Mouse (Mus musculus): ENCODE data around the gene Wipf1. TPM values are rescaled to one million over a fixed set of nuclear protein-coding genes. Genes with fewer than 3 reads are reported as not detected.
A peak's percentile ranks its signal among the peaks of the same experiment; 100 is the strongest.

Wipf1 gene
- polyA plus RNA-seq, 1 experiment from 2014 or later, result 2.4 TPM

GRCm38 (mm10) chr2:73395516-73395915 is 134.0 kb downstream of the Wipf1 start:
- H3K4me3 ChIP-seq (replicated peaks), result no peak overlapping the region
- H3K27me3 ChIP-seq (replicated peaks), result no peaks in the 10 kb centered on the region; the same call in 1 of the 2 replicates
- H3K9me3 ChIP-seq (replicated peaks), result no peaks in the 10 kb centered on the region
- no peak overlapping the region for H3K4me2 ChIP-seq
- H3K9ac ChIP-seq (replicated peaks), result no peak overlapping the region
- no peak for ATAC-seq (ENCODE audit: low FRiP score)
- H3K4me1 ChIP-seq, result no peaks in the 10 kb centered on the region
- WGBS, result 83% methylated on average over 8 of the region's 8 CpGs
- H3K36me3 ChIP-seq, result no peaks in the 10 kb centered on the region
- H3K27ac ChIP-seq (replicated peaks), result no peak overlapping the region

- H3K4me3 ChIP-seq (replicated peaks), result no peak overlapping the region
- no peaks in the 10 kb centered on the region; the same call in 1 of the 2 replicates for H3K27me3 ChIP-seq (replicated peaks)
- no peak overlapping the region for H3K27ac ChIP-seq (replicated peaks)
- no peak overlapping the region for H3K9ac ChIP-seq (replicated peaks)
- H3K36me3 ChIP-seq, result no peaks in the 10 kb centered on the region
- H3K4me2 ChIP-seq, result no peak overlapping the region
- ATAC-seq (ENCODE audit: low FRiP score), result no peak
- no peaks in the 10 kb centered on the region for H3K4me1 ChIP-seq
- 89% methylated on average over 3 of the region's 3 CpGs for WGBS
- H3K9me3 ChIP-seq (replicated peaks), result no peaks in the 10 kb centered on the region
Observed at GRCm38 (mm10) chr2:73394476-73394875, 135.1 kb downstream of the Wipf1 start.

- no peaks in the 10 kb centered on the region for H3K36me3 ChIP-seq
- 0 out of 2 replicates have a peak, but pooled peaks cover 2% of the 10 kb centered on the region for H3K4me1 ChIP-seq
- H3K4me2 ChIP-seq, result no peak overlapping the region
- H3K4me3 ChIP-seq (replicated peaks), result no peak overlapping the region
- no peak overlapping the region for H3K9ac ChIP-seq (replicated peaks)
- no peaks in the 10 kb centered on the region for H3K9me3 ChIP-seq (replicated peaks)
- ATAC-seq (ENCODE audit: low FRiP score), result no peak
- H3K27ac ChIP-seq (replicated peaks), result no peak overlapping the region
- WGBS, result 83% methylated on average over 2 of the region's 2 CpGs
- H3K27me3 ChIP-seq (replicated peaks), result no peaks in the 10 kb centered on the region; the same call in 1 of the 2 replicates
Observed at GRCm38 (mm10) chr2:73392772-73393171, 136.8 kb downstream of the Wipf1 start.

- H3K9ac ChIP-seq (replicated peaks), result no peak overlapping the region
- no peaks in the 10 kb centered on the region for H3K9me3 ChIP-seq (replicated peaks)
- no peak overlapping the region for H3K4me2 ChIP-seq
- ATAC-seq (ENCODE audit: low FRiP score), result no peak
- no peaks in the 10 kb centered on the region for H3K36me3 ChIP-seq
- no peak overlapping the region for H3K4me3 ChIP-seq (replicated peaks)
- no peaks in the 10 kb centered on the region; the same call in 1 of the 2 replicates for H3K27me3 ChIP-seq (replicated peaks)
- 88% methylated on average over 3 of the region's 3 CpGs for WGBS
- H3K27ac ChIP-seq (replicated peaks), result no peak overlapping the region
- peaks cover 11% of the 10 kb centered on the region for H3K4me1 ChIP-seq
Observed at GRCm38 (mm10) chr2:73389951-73390350, 139.6 kb downstream of the Wipf1 start.

GRCm38 (mm10) chr2:73387806-73388205 is 141.7 kb downstream of the Wipf1 start:
- H3K36me3 ChIP-seq, result no peaks in the 10 kb centered on the region
- no peak overlapping the region for H3K4me3 ChIP-seq (replicated peaks)
- H3K4me2 ChIP-seq, result no peak overlapping the region
- H3K9ac ChIP-seq (replicated peaks), result no peak overlapping the region
- WGBS, result 97% methylated on average over 1 of the region's 1 CpGs
- H3K27me3 ChIP-seq (replicated peaks), result no peaks in the 10 kb centered on the region; the same call in 1 of the 2 replicates
- no peak overlapping the region for H3K27ac ChIP-seq (replicated peaks)
- peaks cover 11% of the 10 kb centered on the region for H3K4me1 ChIP-seq
- no peak for ATAC-seq (ENCODE audit: low FRiP score)
- H3K9me3 ChIP-seq (replicated peaks), result no peaks in the 10 kb centered on the region

- ATAC-seq (ENCODE audit: low FRiP score), result peak; percentile 99
- under 1% methylated on average over 42 of the region's 44 CpGs for WGBS
- Histone ChIP-seq H3K4me2 (peak within 1 kb of the TSS; percentile 95), H3K4me3 (replicated peaks) (peak within 1 kb of the TSS; percentile 82), H3K27me3 (replicated peaks) (no peaks in the 10 kb centered on the region; the same call in 1 of the 2 replicates), H3K36me3 (0 out of 2 replicates have a peak, but pooled peaks cover 4% of the 10 kb centered on the region), H3K9ac (replicated peaks) (peak within 1 kb of the TSS; percentile 87), H3K27ac (replicated peaks) (peak within 1 kb of the TSS; percentile 81), H3K9me3 (replicated peaks) (no peaks in the 10 kb centered on the region), H3K4me1 (peaks cover 11% of the 10 kb centered on the region)
Observed at GRCm38 (mm10) chr2:73386356-73387046, 143.0 kb downstream of the Wipf1 start, which contains the start of gene Gpr155. TSS of gene Gpr155 (minus strand) at chr2:73386572.

- WGBS, result 4% methylated on average over 29 of the region's 29 CpGs
- H3K4me1 ChIP-seq, result peaks cover 11% of the 10 kb centered on the region
- ATAC-seq (ENCODE audit: low FRiP score), result no peak
- peak overlapping the region; percentile 80 for H3K27ac ChIP-seq (replicated peaks)
- H3K4me3 ChIP-seq (replicated peaks), result peak overlapping the region; percentile 82
- 0 out of 2 replicates have a peak, but pooled peaks cover 4% of the 10 kb centered on the region for H3K36me3 ChIP-seq
- H3K9me3 ChIP-seq (replicated peaks), result no peaks in the 10 kb centered on the region
- peak overlapping the region; percentile 95 for H3K4me2 ChIP-seq
- H3K27me3 ChIP-seq (replicated peaks), result no peaks in the 10 kb centered on the region
- peak overlapping the region; percentile 87 for H3K9ac ChIP-seq (replicated peaks)
Observed at GRCm38 (mm10) chr2:73385641-73386355, 143.7 kb downstream of the Wipf1 start.

GRCm38 (mm10) chr2:73385172-73385571 is 144.4 kb downstream of the Wipf1 start:
- Histone ChIP-seq H3K36me3 (0 out of 2 replicates have a peak, but pooled peaks cover 4% of the 10 kb centered on the region), H3K4me3 (replicated peaks) (peak overlapping the region; percentile 82), H3K9ac (replicated peaks) (no peak overlapping the region), H3K27ac (replicated peaks) (no peak overlapping the region), H3K4me1 (peaks cover 11% of the 10 kb centered on the region), H3K4me2 (peak overlapping the region; percentile 95), H3K27me3 (replicated peaks) (no peaks in the 10 kb centered on the region), H3K9me3 (replicated peaks) (no peaks in the 10 kb centered on the region)
- no peak for ATAC-seq (ENCODE audit: low FRiP score)
- WGBS, result 86% methylated on average over 4 of the region's 4 CpGs

GRCm38 (mm10) chr2:73380298-73380975 is 149.1 kb downstream of the Wipf1 start:
- Histone ChIP-seq H3K4me2 (no peak overlapping the region), H3K4me1 (peaks cover 2% of the 10 kb centered on the region), H3K9ac (replicated peaks) (no peak overlapping the region), H3K27ac (replicated peaks) (no peak overlapping the region), H3K36me3 (0 out of 2 replicates have a peak, but pooled peaks cover 4% of the 10 kb centered on the region), H3K4me3 (replicated peaks) (no peak overlapping the region), H3K27me3 (replicated peaks) (no peaks in the 10 kb centered on the region), H3K9me3 (replicated peaks) (no peaks in the 10 kb centered on the region)
- WGBS, result 93% methylated on average over 9 of the region's 9 CpGs
- ATAC-seq (ENCODE audit: low FRiP score), result no peak

- Histone ChIP-seq H3K4me2 (no peak overlapping the region), H3K27ac (replicated peaks) (no peak overlapping the region), H3K27me3 (replicated peaks) (no peaks in the 10 kb centered on the region), H3K4me3 (replicated peaks) (no peak overlapping the region), H3K36me3 (0 out of 2 replicates have a peak, but pooled peaks cover 4% of the 10 kb centered on the region), H3K4me1 (no peaks in the 10 kb centered on the region), H3K9me3 (replicated peaks) (no peaks in the 10 kb centered on the region), H3K9ac (replicated peaks) (no peak overlapping the region)
- WGBS, result 82% methylated on average over 5 of the region's 5 CpGs
- ATAC-seq (ENCODE audit: low FRiP score), result no peak
Observed at GRCm38 (mm10) chr2:73379656-73380055, 149.9 kb downstream of the Wipf1 start.

Measured in neural tube, embryonic 15.5 days (tissue).